Mouse (Mus musculus) cerebellum, postnatal 25 days (tissue): ENCODE results near the gene Brap.
"Not testable (repeated sequence)": the region's sequence is repeated elsewhere in the genome, so short reads cannot be mapped to it uniquely, and the experiment has no call there.

Experiments used
- DNase-seq, 2 experiments: peaks; one replicate each; pipeline ENCODE4 v3.0.0; 2021; ENCODE audit warnings: mixed read lengths in 2 of 2

Brap gene

GRCm38 (mm10) chr5:121682250-121682649 lies 21.9 kb downstream of the Brap start:
- DNase-seq = no peak

- no peak for DNase-seq
Measured at GRCm38 (mm10) chr5:121685495-121685894, 25.1 kb downstream of the Brap start.

GRCm38 (mm10) chr5:121686113-121686898 lies 25.9 kb downstream of the Brap start:
- DNase-seq = no peak

- peak; percentile 49 to 53 for DNase-seq
Measured at GRCm38 (mm10) chr5:121690482-121691211, 30.3 kb downstream of the Brap start.

- not testable (repeated sequence) for DNase-seq
Measured at GRCm38 (mm10) chr5:121691436-121691835, 31.1 kb downstream of the Brap start.

GRCm38 (mm10) chr5:121692897-121693296 lies 32.5 kb downstream of the Brap start:
- DNase-seq = no peak

GRCm38 (mm10) chr5:121696761-121697160 lies 36.4 kb downstream of the Brap start:
- DNase-seq = no peak

GRCm38 (mm10) chr5:121699891-121700290 lies 39.5 kb downstream of the Brap start:
- no peak for DNase-seq

- no peak for DNase-seq
Measured at GRCm38 (mm10) chr5:121700496-121700895, 40.1 kb downstream of the Brap start.

GRCm38 (mm10) chr5:121701111-121701769 lies 40.9 kb downstream of the Brap start:
- no peak for DNase-seq

GRCm38 (mm10) chr5:121703341-121703740 lies 43.0 kb downstream of the Brap start:
- DNase-seq = no peak

GRCm38 (mm10) chr5:121704512-121705248 lies 44.3 kb downstream of the Brap start:
- DNase-seq = no peak

- no peak for DNase-seq
Measured at GRCm38 (mm10) chr5:121710402-121710801, 50.0 kb downstream of the Brap start.

- DNase-seq = no peak
Measured at GRCm38 (mm10) chr5:121710851-121711173, 50.4 kb downstream of the Brap start.

GRCm38 (mm10) chr5:121711174-121711927 lies 51.0 kb downstream of the Brap start, which contains the start of gene Atxn2:
Atxn2 (plus strand) TSS chr5:121711337.
- peak; percentile 90 to 91 for DNase-seq

GRCm38 (mm10) chr5:121711928-121712231 lies 51.5 kb downstream of the Brap start:
- no peak for DNase-seq

GRCm38 (mm10) chr5:121712232-121712933 lies 52.0 kb downstream of the Brap start:
- peak; percentile 57 to 70 for DNase-seq

- DNase-seq = peak; percentile 59 to 66
Measured at GRCm38 (mm10) chr5:121712934-121713538, 52.7 kb downstream of the Brap start.

GRCm38 (mm10) chr5:121714331-121714730 lies 54.0 kb downstream of the Brap start:
- DNase-seq = no peak

- no peak for DNase-seq
Measured at GRCm38 (mm10) chr5:121714928-121715327, 54.6 kb downstream of the Brap start.

- DNase-seq = no peak
Measured at GRCm38 (mm10) chr5:121718462-121718861, 58.1 kb downstream of the Brap start.
